Mouse (Mus musculus): ENCODE data around the gene Tcf7l2.

- no peak for TF ChIP-seq POLR2A (IDR thresholded peaks at IDR 0.05; ENCODE audit: borderline replicate concordance, control insufficient read depth, low read depth, low read length)
- no peak for TF ChIP-seq CTCF (IDR thresholded peaks at IDR 0.05; ENCODE audit: control insufficient read depth, insufficient read depth, low read length)
These were observed 32.7 kb downstream of the Tcf7l2 start for GRCm38 (mm10) chr19:55774334-55774733.

All from bone marrow, adult 2 months (tissue).